Mouse (Mus musculus): ENCODE results near the gene Tenm2. TPM values are rescaled to one million over a fixed set of nuclear protein-coding genes. Genes with fewer than 3 reads are reported as not detected.

Tenm2 gene
- polyA plus RNA-seq, 1 experiment from 2014 or later = 5.6 TPM

DNA sequence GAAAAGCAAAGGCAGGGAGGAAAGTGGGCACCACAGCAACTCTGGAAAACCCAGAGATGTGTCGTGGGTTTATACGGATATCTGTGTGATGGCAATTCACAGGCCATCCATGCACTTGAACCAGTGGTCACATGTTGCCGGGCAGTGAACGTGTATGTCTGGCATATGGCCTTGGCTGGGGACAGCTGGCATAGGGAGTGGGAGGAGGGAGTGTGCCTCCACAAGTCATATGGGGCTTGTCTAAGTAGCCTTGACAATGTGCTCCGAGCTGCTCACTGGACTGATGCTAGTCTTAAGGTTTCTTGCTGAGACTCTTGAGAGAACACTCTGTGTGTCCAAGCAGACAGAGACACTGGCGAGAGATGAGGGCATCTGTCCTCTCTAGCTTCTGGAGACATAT, 743.5 kb downstream of the Tenm2 start:
- WGBS = 86% methylated on average over 6 of the region's 6 CpGs
- no peak overlapping the region for H3K27ac ChIP-seq
- no peak for ATAC-seq (ENCODE audit: insufficient number of reproducible peaks, low FRiP score, low TSS enrichment, low read depth)
- no peak overlapping the region for H3K4me2 ChIP-seq
- no peaks in the 10 kb centered on the region for H3K27me3 ChIP-seq
- no peaks in the 10 kb centered on the region for H3K4me1 ChIP-seq
- H3K9ac ChIP-seq = no peak overlapping the region
- no peak overlapping the region for H3K4me3 ChIP-seq
- no peaks in the 10 kb centered on the region for H3K36me3 ChIP-seq
- no peaks in the 10 kb centered on the region for H3K9me3 ChIP-seq

GRCm38 (mm10) chr11:36490085-36490484, 745.7 kb downstream of the Tenm2 start:
- H3K27me3 ChIP-seq = no peaks in the 10 kb centered on the region
- H3K9ac ChIP-seq = no peak overlapping the region
- no peak for ATAC-seq (ENCODE audit: insufficient number of reproducible peaks, low FRiP score, low TSS enrichment, low read depth)
- H3K9me3 ChIP-seq = no peaks in the 10 kb centered on the region
- H3K4me1 ChIP-seq = no peaks in the 10 kb centered on the region
- whole genome bisulfite sequencing = 56% methylated on average over 7 of the region's 7 CpGs
- H3K4me2 ChIP-seq = no peak overlapping the region
- no peak overlapping the region for H3K4me3 ChIP-seq
- H3K36me3 ChIP-seq = no peaks in the 10 kb centered on the region
- no peak overlapping the region for H3K27ac ChIP-seq

DNA sequence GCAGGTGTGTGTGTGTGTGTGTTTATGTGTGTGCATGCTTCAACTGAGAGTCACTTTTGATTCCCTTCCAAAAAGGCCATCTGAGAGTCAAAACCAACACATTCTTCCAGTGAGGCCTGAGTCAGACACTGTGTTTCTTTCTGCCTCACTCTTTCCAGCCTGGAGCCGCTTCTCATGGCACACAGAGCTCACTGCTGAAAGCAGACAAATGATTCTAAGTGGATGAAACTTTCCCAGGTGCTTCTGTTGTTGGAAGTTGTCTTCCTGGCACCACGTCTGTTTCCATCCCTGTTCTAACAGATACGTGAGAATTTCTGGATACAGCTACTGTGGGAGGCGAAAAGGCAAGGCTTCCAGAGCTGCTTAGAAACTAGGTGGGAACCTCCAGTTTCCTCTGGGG, 747.1 kb downstream of the Tenm2 start:
- no peak overlapping the region for H3K9ac ChIP-seq
- H3K4me3 ChIP-seq = no peak overlapping the region
- no peak for ATAC-seq (ENCODE audit: insufficient number of reproducible peaks, low FRiP score, low TSS enrichment, low read depth)
- H3K36me3 ChIP-seq = no peaks in the 10 kb centered on the region
- no peak overlapping the region for H3K27ac ChIP-seq
- H3K9me3 ChIP-seq = no peaks in the 10 kb centered on the region
- peaks cover 5% of the 10 kb centered on the region; the same call in 1 of the 2 replicates for H3K4me1 ChIP-seq
- 0 out of 2 replicates have a peak, but pooled peaks cover 4% of the 10 kb centered on the region for H3K27me3 ChIP-seq
- H3K4me2 ChIP-seq = no peak overlapping the region
- WGBS = 65% methylated on average over 4 of the region's 4 CpGs

- Histone ChIP-seq H3K36me3 (no peaks in the 10 kb centered on the region), H3K4me3 (no peak overlapping the region), H3K9me3 (no peaks in the 10 kb centered on the region), H3K27ac (no peak overlapping the region), H3K4me1 (peaks cover 5% of the 10 kb centered on the region; the same call in 1 of the 2 replicates), H3K27me3 (0 out of 2 replicates have a peak, but pooled peaks cover 4% of the 10 kb centered on the region), H3K4me2 (no peak overlapping the region), H3K9ac (no peak overlapping the region)
- WGBS = 55% methylated on average over 12 of the region's 12 CpGs
- no peak for ATAC-seq (ENCODE audit: insufficient number of reproducible peaks, low FRiP score, low TSS enrichment, low read depth)
These were observed 749.7 kb downstream of the Tenm2 start for GRCm38 (mm10) chr11:36486092-36486491.

GRCm38 (mm10) chr11:36484466-36485069, 751.2 kb downstream of the Tenm2 start:
- H3K27ac ChIP-seq = no peak overlapping the region
- ATAC-seq (ENCODE audit: insufficient number of reproducible peaks, low FRiP score, low TSS enrichment, low read depth) = no peak

GRCm38 (mm10) chr11:36482136-36482535, 753.6 kb downstream of the Tenm2 start:
- Histone ChIP-seq H3K4me1 (peaks cover 5% of the 10 kb centered on the region; the same call in 1 of the 2 replicates), H3K9me3 (no peaks in the 10 kb centered on the region), H3K27ac (no peak overlapping the region), H3K4me2 (no peak overlapping the region), H3K9ac (no peak overlapping the region), H3K4me3 (no peak overlapping the region), H3K36me3 (no peaks in the 10 kb centered on the region), H3K27me3 (0 out of 2 replicates have a peak, but pooled peaks cover 4% of the 10 kb centered on the region)
- 90% methylated on average over 8 of the region's 8 CpGs for WGBS
- no peak for ATAC-seq (ENCODE audit: insufficient number of reproducible peaks, low FRiP score, low TSS enrichment, low read depth)

More at GRCm38 (mm10) chr11:36484466-36485069, 751.2 kb downstream of the Tenm2 start:
- WGBS = 38% methylated on average over 8 of the region's 8 CpGs
- Histone ChIP-seq H3K4me3 (no peak overlapping the region), H3K9ac (no peak overlapping the region), H3K27me3 (0 out of 2 replicates have a peak, but pooled peaks cover 4% of the 10 kb centered on the region), H3K9me3 (no peaks in the 10 kb centered on the region), H3K4me1 (peaks cover 5% of the 10 kb centered on the region; the same call in 1 of the 2 replicates), H3K36me3 (no peaks in the 10 kb centered on the region), H3K4me2 (no peak overlapping the region)

DNA sequence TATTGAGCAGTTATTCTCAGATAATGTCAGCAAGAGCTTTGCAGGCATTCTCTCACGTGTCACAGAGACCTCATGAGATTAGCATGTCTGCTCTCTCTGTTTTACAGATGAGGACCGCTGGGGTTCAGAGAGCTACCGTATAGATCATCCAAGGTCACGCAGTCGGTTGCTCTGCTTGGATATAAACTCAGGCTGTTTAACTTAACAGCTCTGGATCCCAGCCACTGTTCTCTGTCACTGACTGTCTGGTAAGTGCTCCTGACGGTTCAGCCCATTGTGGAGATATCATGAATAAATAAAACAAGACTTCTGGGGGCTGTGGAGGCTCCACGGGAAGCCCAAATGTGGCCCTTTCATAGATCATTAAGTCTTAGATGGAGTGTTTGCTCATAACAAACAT, 754.2 kb downstream of the Tenm2 start:
- H3K9ac ChIP-seq = no peak overlapping the region
- 0 out of 2 replicates have a peak, but pooled peaks cover 4% of the 10 kb centered on the region for H3K27me3 ChIP-seq
- 70% methylated on average over 7 of the region's 7 CpGs for WGBS
- no peak for ATAC-seq (ENCODE audit: insufficient number of reproducible peaks, low FRiP score, low TSS enrichment, low read depth)
- no peak overlapping the region for H3K4me2 ChIP-seq
- H3K27ac ChIP-seq = no peak overlapping the region
- H3K4me1 ChIP-seq = peaks cover 5% of the 10 kb centered on the region; the same call in 1 of the 2 replicates
- no peaks in the 10 kb centered on the region for H3K36me3 ChIP-seq
- H3K4me3 ChIP-seq = no peak overlapping the region
- H3K9me3 ChIP-seq = no peaks in the 10 kb centered on the region

GRCm38 (mm10) chr11:36481086-36481485, 754.7 kb downstream of the Tenm2 start:
- H3K4me3 ChIP-seq = no peak overlapping the region

DNA sequence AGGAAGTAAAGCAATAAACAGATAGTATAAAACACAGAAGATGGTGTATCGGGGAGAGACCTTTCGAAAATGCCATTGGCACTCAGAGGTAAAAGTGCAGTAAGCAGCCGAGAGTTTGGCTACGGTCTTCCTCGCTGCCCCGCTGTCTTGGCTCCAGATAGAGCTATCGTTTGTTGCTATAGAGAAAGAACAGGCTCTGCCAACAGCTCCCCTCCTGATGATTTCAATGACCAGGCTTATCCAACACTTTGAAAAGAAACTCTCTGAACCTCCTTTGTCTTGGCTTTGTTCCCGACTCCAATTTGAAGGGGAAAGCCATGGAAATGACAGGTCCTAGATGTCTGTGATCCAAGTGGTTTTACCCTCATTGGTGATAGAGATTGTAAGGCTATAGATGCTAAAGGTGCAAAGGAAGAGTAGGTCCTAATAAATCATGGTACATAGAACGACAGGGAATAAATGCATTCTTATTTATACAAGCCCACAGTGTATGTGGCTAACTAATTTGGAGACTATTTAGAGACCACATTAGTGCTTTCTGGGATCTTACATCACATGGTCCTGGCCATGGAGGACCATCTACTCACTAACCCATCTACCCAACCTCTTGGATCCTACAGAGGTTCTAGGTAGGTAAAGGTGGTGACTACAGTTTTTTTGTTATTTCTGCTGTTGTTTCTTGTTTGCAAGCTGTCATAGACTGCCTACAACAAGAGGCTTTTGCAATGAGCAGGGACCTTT, 765.8 kb downstream of the Tenm2 start:
- no peak overlapping the region for H3K9ac ChIP-seq
- no peak for ATAC-seq (ENCODE audit: insufficient number of reproducible peaks, low FRiP score, low TSS enrichment, low read depth)
- peaks cover 5% of the 10 kb centered on the region; the same call in 1 of the 2 replicates for H3K4me1 ChIP-seq
- H3K36me3 ChIP-seq = no peaks in the 10 kb centered on the region
- H3K4me2 ChIP-seq = no peak overlapping the region
- WGBS = 63% methylated on average over 9 of the region's 9 CpGs
- no peak overlapping the region for H3K4me3 ChIP-seq
- no peaks in the 10 kb centered on the region for H3K27me3 ChIP-seq
- H3K9me3 ChIP-seq = no peaks in the 10 kb centered on the region
- H3K27ac ChIP-seq = no peak overlapping the region

More at GRCm38 (mm10) chr11:36481086-36481485, 754.7 kb downstream of the Tenm2 start:
- Histone ChIP-seq H3K36me3 (no peaks in the 10 kb centered on the region), H3K27me3 (0 out of 2 replicates have a peak, but pooled peaks cover 4% of the 10 kb centered on the region), H3K27ac (no peak overlapping the region), H3K9ac (no peak overlapping the region), H3K4me1 (peaks cover 5% of the 10 kb centered on the region; the same call in 1 of the 2 replicates), H3K9me3 (no peaks in the 10 kb centered on the region), H3K4me2 (no peak overlapping the region)
- WGBS = 86% methylated on average over 5 of the region's 5 CpGs
- ATAC-seq (ENCODE audit: insufficient number of reproducible peaks, low FRiP score, low TSS enrichment, low read depth) = no peak

GRCm38 (mm10) chr11:36458451-36458850, 777.3 kb downstream of the Tenm2 start:
- H3K9ac ChIP-seq = no peak overlapping the region
- no peak for ATAC-seq (ENCODE audit: insufficient number of reproducible peaks, low FRiP score, low TSS enrichment, low read depth)
- no peak overlapping the region for H3K27ac ChIP-seq
- H3K4me3 ChIP-seq = no peak overlapping the region
- no peaks in the 10 kb centered on the region for H3K27me3 ChIP-seq
- no peaks in the 10 kb centered on the region for H3K4me1 ChIP-seq
- H3K4me2 ChIP-seq = no peak overlapping the region
- no peaks in the 10 kb centered on the region for H3K36me3 ChIP-seq
- 74% methylated on average over 6 of the region's 6 CpGs for WGBS
- no peaks in the 10 kb centered on the region for H3K9me3 ChIP-seq

GRCm38 (mm10) chr11:36454076-36454475, 781.7 kb downstream of the Tenm2 start:
- H3K36me3 ChIP-seq = no peaks in the 10 kb centered on the region
- no peak overlapping the region for H3K9ac ChIP-seq
- ATAC-seq (ENCODE audit: insufficient number of reproducible peaks, low FRiP score, low TSS enrichment, low read depth) = no peak
- no peak overlapping the region for H3K4me3 ChIP-seq
- 80% methylated on average over 6 of the region's 6 CpGs for WGBS
- no peak overlapping the region for H3K4me2 ChIP-seq
- H3K27me3 ChIP-seq = no peaks in the 10 kb centered on the region
- H3K27ac ChIP-seq = no peak overlapping the region
- H3K4me1 ChIP-seq = no peaks in the 10 kb centered on the region
- H3K9me3 ChIP-seq = no peaks in the 10 kb centered on the region

DNA sequence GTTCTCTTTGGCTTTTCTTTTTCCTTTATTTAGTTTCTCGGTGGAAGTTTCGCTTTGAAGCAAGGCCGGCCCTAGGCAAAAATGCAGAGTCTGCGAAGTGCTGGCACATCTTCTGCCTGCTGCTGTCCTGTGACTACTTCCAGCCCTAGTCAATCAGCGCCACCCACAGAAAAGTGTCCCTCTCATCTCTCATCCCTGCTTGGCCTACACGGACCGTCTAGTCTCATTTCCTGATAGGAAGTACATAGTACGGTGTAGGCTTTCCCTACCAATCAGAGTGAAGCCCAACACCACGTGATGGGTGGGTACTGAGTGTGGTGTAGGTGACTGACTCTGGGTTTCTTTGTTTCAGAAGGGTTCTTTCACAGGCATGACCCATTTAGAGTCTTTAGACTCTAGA, 783.3 kb downstream of the Tenm2 start:
- no peak for ATAC-seq (ENCODE audit: insufficient number of reproducible peaks, low FRiP score, low TSS enrichment, low read depth)
- no peaks in the 10 kb centered on the region for H3K4me1 ChIP-seq
- H3K36me3 ChIP-seq = no peaks in the 10 kb centered on the region
- no peaks in the 10 kb centered on the region for H3K9me3 ChIP-seq
- no peak overlapping the region for H3K9ac ChIP-seq
- H3K27me3 ChIP-seq = no peaks in the 10 kb centered on the region
- WGBS = 59% methylated on average over 9 of the region's 9 CpGs
- no peak overlapping the region for H3K4me3 ChIP-seq
- H3K4me2 ChIP-seq = no peak overlapping the region
- no peak overlapping the region for H3K27ac ChIP-seq
